Mouse (Mus musculus): ENCODE measurements at regions not wholly inside any gene's neighbourhood (a gene's known extent, or its start where the extent isn't known, plus 50 kb on each side); places are given as distances from the start of the nearest gene placed in this dataset.

DNA sequence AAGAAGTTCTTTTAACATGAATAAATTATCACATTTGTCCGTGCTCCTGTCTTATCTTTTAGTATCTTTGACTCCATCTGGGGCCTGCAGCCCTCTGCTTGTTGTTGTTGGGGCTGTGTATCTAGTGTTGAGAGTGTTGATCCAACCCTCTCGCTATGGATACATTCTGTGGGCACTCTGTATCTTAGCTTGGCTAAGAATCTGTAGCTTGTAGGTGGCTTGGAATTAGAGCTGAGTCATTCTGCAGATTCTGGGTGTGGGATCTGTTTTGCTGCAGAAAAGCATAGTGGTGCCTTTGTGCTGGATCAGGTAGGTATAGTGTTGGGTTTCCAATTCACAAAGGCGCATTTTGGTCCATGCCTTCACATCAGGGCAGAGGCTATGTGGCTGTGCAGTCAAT, 365.6 kb downstream of the Fam198b start:
- no peak for TF ChIP-seq POLR2A (IDR thresholded peaks at IDR 0.05; ENCODE audit: low read depth, low read length)
- no peak for TF ChIP-seq CTCF (IDR thresholded peaks at IDR 0.05; ENCODE audit: extremely low read depth, insufficient read depth, insufficient read length, insufficient replicate concordance)
